Mouse (Mus musculus) adipose tissue, adult 10 weeks (tissue): ENCODE measurements around the gene Cox7a2. TPM values are rescaled to one million over a fixed set of nuclear protein-coding genes. Genes with fewer than 3 reads are reported as not detected.

Source experiments
- polyA plus RNA-seq: library from polyadenylated mRNA; stranded (reverse); fragments of 350-450 nt; fragmentation: Illumina TruSeq; extraction: RNeasy Lipid Tissue Mini Kit (QIAGEN cat#74804); gene quantifications from one replicate; pipeline ENCODE4 v1.2.3, GENCODE M21; 2014; ENCODE audit warnings: low read depth, low replicate concordance

The Cox7a2 gene
- polyA plus RNA-seq = 299 TPM

GRCm38 (mm10) chr9:79759385-79760005, at the start of gene Cox7a2:
Gene Cox7a2, minus strand, starts transcription at chr9:79759878.

DNA sequence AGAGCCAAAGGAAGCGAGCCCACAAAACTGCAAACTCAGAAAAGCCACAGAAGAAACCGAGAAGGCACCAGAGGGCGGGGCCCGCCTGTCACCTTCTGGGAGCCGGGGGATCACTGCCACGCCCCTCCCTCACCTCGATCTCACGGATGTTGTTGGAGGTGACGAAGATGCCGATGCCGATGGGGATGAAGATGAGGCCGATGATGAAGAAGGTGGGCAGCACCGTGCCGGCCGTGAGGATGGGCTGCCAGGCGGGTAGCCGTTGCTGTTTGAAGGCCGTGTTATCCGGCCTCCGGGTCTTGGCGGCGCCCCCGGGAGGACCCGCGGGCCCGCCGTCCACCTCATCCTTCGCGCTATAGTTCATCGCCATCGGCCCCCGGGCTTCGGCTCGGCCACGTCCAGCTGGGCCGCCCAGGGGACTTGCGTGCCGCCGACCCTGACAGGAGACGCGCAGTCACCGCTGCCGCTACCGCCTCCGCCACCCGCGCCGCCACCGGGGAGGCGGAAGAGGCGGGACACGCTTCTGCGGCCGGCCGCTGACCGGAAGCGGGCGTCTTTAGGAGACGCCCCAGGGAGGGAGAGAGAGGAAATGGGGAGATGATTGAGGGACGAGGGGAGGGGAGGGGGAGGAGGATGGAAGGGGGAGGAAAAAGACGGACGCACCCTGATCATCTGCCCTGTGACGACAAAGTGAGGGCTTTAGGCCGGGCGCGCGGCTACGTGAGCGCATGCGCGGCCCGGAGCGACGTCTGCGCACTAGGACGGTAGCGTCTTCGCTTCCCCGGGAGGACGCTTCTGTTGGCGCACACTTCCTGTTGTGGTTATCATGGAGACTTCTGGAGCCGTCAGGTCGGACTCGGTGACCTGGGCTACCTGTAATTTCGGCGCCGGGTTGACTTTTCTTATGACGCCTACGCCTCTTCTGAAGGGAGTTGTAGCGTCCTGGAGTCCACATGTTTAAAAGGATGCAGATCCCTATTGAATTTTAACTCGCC, 33.5 kb upstream of the Cox7a2 start, which contains the start of gene Tmem30a:
Gene Tmem30a (minus strand): TSS at position 667 of the 995 bp plus-strand sequence.

DNA sequence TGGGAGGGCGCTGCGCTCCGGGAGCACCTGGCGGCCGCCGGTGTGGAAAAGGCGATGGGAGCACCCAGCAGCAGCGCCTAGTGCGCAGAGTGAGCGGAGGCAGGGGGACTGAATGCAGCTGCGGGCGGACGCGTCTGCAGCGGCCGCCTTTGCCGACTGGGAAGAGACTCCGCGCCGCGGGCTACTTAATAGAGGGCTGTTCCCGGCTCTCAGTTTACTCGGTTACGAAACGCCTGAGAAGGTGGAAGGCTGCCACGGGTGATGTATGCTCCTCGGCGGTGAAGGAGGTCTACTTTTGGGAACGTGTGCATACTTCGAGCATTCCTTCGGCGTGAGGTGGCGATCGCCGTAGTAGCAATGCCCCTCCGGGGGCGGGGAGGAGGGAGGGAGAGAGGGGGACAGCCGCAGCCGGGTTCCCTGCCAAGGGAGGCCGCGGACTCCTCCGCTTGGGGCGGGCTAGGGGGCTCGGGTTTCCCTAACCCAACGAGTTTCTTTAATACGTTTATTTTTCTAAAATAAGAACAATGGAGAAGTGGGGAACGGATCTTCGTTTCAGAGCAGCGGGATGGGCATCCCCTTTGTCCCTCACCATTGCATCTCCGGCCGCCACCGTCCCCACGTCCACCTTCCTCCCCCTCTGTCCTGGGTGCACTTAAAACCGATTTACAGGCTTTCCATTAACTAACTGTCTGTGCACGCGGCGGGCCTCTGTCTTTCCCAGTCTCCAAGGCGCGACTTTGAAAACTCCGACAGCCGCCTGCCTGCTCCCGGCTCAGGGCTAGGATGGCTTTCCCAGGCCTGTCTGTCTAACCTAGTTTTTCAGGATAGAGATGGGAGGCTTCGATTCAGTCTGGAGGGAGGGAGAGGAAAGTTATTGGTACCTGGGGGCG, 41.0 kb downstream of the Cox7a2 start, which contains the start of gene Col12a1:
Gene Col12a1 (minus strand): TSS at position 351 of the 890 bp plus-strand sequence.

Other genes with a start within 250 kb of the Cox7a2 start
- gene Col12a1, start 41.0 kb downstream of the Cox7a2 start, polyA plus RNA-seq = 24.9 TPM
- gene Tmem30a, start 33.6 kb upstream of the Cox7a2 start, polyA plus RNA-seq = 93.9 TPM